Mouse (Mus musculus) R1 (cell line): ENCODE data around the gene Itm2b.

Source experiments
- DNase-seq: peaks from one replicate; pipeline ENCODE4 v3.0.0-alpha.2; 2018; ENCODE audit warnings: low read depth, low spot score

Itm2b gene

GRCm38 (mm10) chr14:73368966-73369365 lies 16.1 kb downstream of the Itm2b start:
- no peak for DNase-seq

GRCm38 (mm10) chr14:73368221-73368620 lies 16.9 kb downstream of the Itm2b start:
- DNase-seq: no peak

GRCm38 (mm10) chr14:73366278-73366677 lies 18.8 kb downstream of the Itm2b start:
- DNase-seq: no peak

- no peak for DNase-seq
These were observed 21.3 kb downstream of the Itm2b start for GRCm38 (mm10) chr14:73363782-73364181.

GRCm38 (mm10) chr14:73354700-73355099 lies 30.4 kb downstream of the Itm2b start:
- no peak for DNase-seq

GRCm38 (mm10) chr14:73351118-73351517 lies 34.0 kb downstream of the Itm2b start:
- DNase-seq: no peak

- DNase-seq: no peak
These were observed 35.1 kb downstream of the Itm2b start for GRCm38 (mm10) chr14:73350029-73350428.

- DNase-seq: no peak
These were observed 35.9 kb downstream of the Itm2b start for GRCm38 (mm10) chr14:73349061-73349670.

GRCm38 (mm10) chr14:73347302-73347701 lies 37.8 kb downstream of the Itm2b start:
- DNase-seq: no peak

GRCm38 (mm10) chr14:73345614-73346013 lies 39.5 kb downstream of the Itm2b start:
- peak; percentile 43 for DNase-seq

- DNase-seq: no peak
These were observed 44.9 kb downstream of the Itm2b start for GRCm38 (mm10) chr14:73340051-73340755.

- no peak for DNase-seq
These were observed 45.5 kb downstream of the Itm2b start for GRCm38 (mm10) chr14:73339615-73340014.

GRCm38 (mm10) chr14:73336316-73337080 lies 48.6 kb downstream of the Itm2b start:
- no peak for DNase-seq

- DNase-seq: peak; percentile 23
These were observed 49.9 kb downstream of the Itm2b start for GRCm38 (mm10) chr14:73334926-73335805.

GRCm38 (mm10) chr14:73333880-73334279 lies 51.2 kb downstream of the Itm2b start:
- no peak for DNase-seq

GRCm38 (mm10) chr14:73331386-73331785 lies 53.7 kb downstream of the Itm2b start:
- no peak for DNase-seq

GRCm38 (mm10) chr14:73329871-73330270 lies 55.2 kb downstream of the Itm2b start:
- no peak for DNase-seq

- no peak for DNase-seq
These were observed 58.6 kb downstream of the Itm2b start for GRCm38 (mm10) chr14:73326511-73326910.

GRCm38 (mm10) chr14:73325456-73326381 lies 59.4 kb downstream of the Itm2b start, which contains the start of gene Rb1:
Gene Rb1 (minus strand): TSS chr14:73325822.
- DNase-seq: peak; percentile 81
